Mouse (Mus musculus) layer of hippocampus, adult 9-11 months (tissue): ENCODE measurements at regions not wholly inside any gene's neighbourhood (a gene's known extent, or its start where the extent isn't known, plus 50 kb on each side); places are given as distances from the start of the nearest gene placed in this dataset.
"Not testable (repeated sequence)": the region's sequence is repeated elsewhere in the genome, so short reads cannot be mapped to it uniquely, and the experiment has no call there.

Experiments used
- DNase-seq: peaks from one replicate; pipeline ENCODE4 v3.0.0; 2022

- no peak for DNase-seq
These were observed 985.1 kb downstream of the 4930447A16Rik start for GRCm38 (mm10) chr15:38410462-38410861.

- DNase-seq, result no peak
These were observed 987.1 kb downstream of the 4930447A16Rik start for GRCm38 (mm10) chr15:38412481-38412880.

- no peak for DNase-seq
These were observed 988.0 kb downstream of the 4930447A16Rik start for GRCm38 (mm10) chr15:38413329-38413728.

- DNase-seq, result no peak
These were observed 989.1 kb downstream of the 4930447A16Rik start for GRCm38 (mm10) chr15:38414318-38415090.

GRCm38 (mm10) chr15:38415091-38415486 lies 989.7 kb downstream of the 4930447A16Rik start:
- no peak for DNase-seq

- DNase-seq, result no peak
These were observed 994.3 kb downstream of the 4930447A16Rik start for GRCm38 (mm10) chr15:38419621-38420020.

GRCm38 (mm10) chr15:38420784-38421183 lies 995.4 kb downstream of the 4930447A16Rik start:
- DNase-seq, result no peak

- no peak for DNase-seq
These were observed 997.4 kb downstream of the 4930447A16Rik start for GRCm38 (mm10) chr15:38422741-38423140.

- DNase-seq, result no peak
These were observed 1000.2 kb downstream of the 4930447A16Rik start for GRCm38 (mm10) chr15:38425506-38425905.

GRCm38 (mm10) chr15:38427966-38428365 lies 1002.6 kb downstream of the 4930447A16Rik start:
- DNase-seq, result no peak

GRCm38 (mm10) chr15:38431668-38432067 lies 1006.3 kb downstream of the 4930447A16Rik start:
- no peak for DNase-seq

GRCm38 (mm10) chr15:38433386-38433785 lies 1008.0 kb downstream of the 4930447A16Rik start:
- no peak for DNase-seq

GRCm38 (mm10) chr15:38434239-38434638 lies 1008.9 kb downstream of the 4930447A16Rik start:
- not testable (repeated sequence) for DNase-seq
